Mouse (Mus musculus): Measurements from ENCODE around the gene Prm1. TPM values are rescaled to one million over a fixed set of nuclear protein-coding genes. Genes with fewer than 3 reads are reported as not detected.

The Prm1 gene
- total RNA-seq, 2 experiments from 2014 or later: not detected

Other genes starting within 250 kb of the Prm1 start
- gene Socs1, start 20.3 kb downstream of the Prm1 start, total RNA-seq (2021): under 1 TPM; 0.35 to 0.75 TPM
- not detected for gene Tnp2, start 17.2 kb downstream of the Prm1 start, total RNA-seq (2021)
- gene Prm3, start 14.9 kb downstream of the Prm1 start, total RNA-seq (2021): not detected
- not detected for gene Prm2, start 9.7 kb downstream of the Prm1 start, total RNA-seq (2021)
- gene Gm11172, start 7.1 kb upstream of the Prm1 start, total RNA-seq (2021): not detected
- under 1 TPM; 0.27 to 0.33 TPM for gene Rmi2, start 29.2 kb upstream of the Prm1 start, total RNA-seq (2021)

Measured in heart, adult 18-20 months (tissue).